Mouse (Mus musculus) embryonic facial prominence, embryonic 15.5 days (tissue): ENCODE data around the gene Ypel1. TPM values are rescaled to one million over a fixed set of nuclear protein-coding genes. Genes with fewer than 3 reads are reported as not detected.

Experiments used
- ATAC-seq: fragments of 200-750 bp; cut with Nextera tagmentation; 2 replicates; pipeline ENCODE4 v1.8.0; 2017; ENCODE audit warnings: low read depth, moderate TSS enrichment; ENCODE audit not compliant: insufficient number of reproducible peaks, low FRiP score, low TSS enrichment
- H3K27ac ChIP-seq: fragments of 300-500 bp; sonication (generic); replicated peaks from 2 replicates; pipeline ENCODE4 v1.5.1; 2015; ENCODE audit warnings: mild to moderate bottlenecking, inconsistent platforms
- H3K27me3 ChIP-seq: fragments of 300-500 bp; sonication (generic); 2 replicates; pipeline ENCODE4 v1.6.1; 2015; ENCODE audit warnings: inconsistent platforms
- H3K36me3 ChIP-seq: fragments of 300-500 bp; sonication (generic); 2 replicates; pipeline ENCODE4 v1.6.1; 2015; ENCODE audit warnings: mild to moderate bottlenecking, inconsistent platforms
- H3K4me1 ChIP-seq: fragments of 300-500 bp; sonication (generic); 2 replicates; pipeline ENCODE4 v1.6.1; 2015; ENCODE audit warnings: inconsistent platforms
- H3K4me2 ChIP-seq: fragments of 300-500 bp; sonication (generic); replicated peaks from 2 replicates; pipeline ENCODE4 v1.6.1; 2015; ENCODE audit warnings: mild to moderate bottlenecking, inconsistent platforms
- H3K4me3 ChIP-seq: fragments of 300-500 bp; sonication (generic); replicated peaks from 2 replicates; pipeline ENCODE4 v1.5.1; 2015; ENCODE audit warnings: mild to moderate bottlenecking, inconsistent platforms
- H3K9ac ChIP-seq: fragments of 300-500 bp; sonication (generic); 2 replicates; pipeline ENCODE4 v1.6.1; 2015; ENCODE audit warnings: inconsistent platforms
- H3K9me3 ChIP-seq: fragments of 300-500 bp; sonication (generic); replicated peaks from 2 replicates; pipeline ENCODE4 v1.6.1; 2016; ENCODE audit warnings: inconsistent platforms
- WGBS: fragments of 180-500 bp; shearing (Covaris S2); methylation state at CpG from one replicate; pipeline ENCODE4 v1.1.7; 2015; 5-methylcytosine and 5-hydroxymethylcytosine counted together
- polyA plus RNA-seq: library from polyadenylated mRNA; unstranded; fragments of >200 nt; fragmentation: Nextera tagmentation; extraction: Ambion mirVana; gene quantifications from 2 replicates; pipeline ENCODE4 v1.2.1, GENCODE M21; 2015

The Ypel1 gene
- polyA plus RNA-seq, 1 experiment from 2014 or later, result 34.5 TPM

GRCm38 (mm10) chr16:17055584-17055983, 13.9 kb upstream of the Ypel1 start:
- ATAC-seq, result no peak

GRCm38 (mm10) chr16:17062338-17062737, 7.2 kb upstream of the Ypel1 start:
- H3K9ac ChIP-seq, result no peak overlapping the region
- no peak overlapping the region for H3K27ac ChIP-seq
- no peaks in the 10 kb centered on the region for H3K4me1 ChIP-seq
- H3K36me3 ChIP-seq, result no peaks in the 10 kb centered on the region
- no peak for ATAC-seq
- no peaks in the 10 kb centered on the region for H3K9me3 ChIP-seq
- H3K4me3 ChIP-seq, result no peak overlapping the region
- WGBS, result 58% methylated on average over 1 of the region's 1 CpGs
- H3K4me2 ChIP-seq, result no peak overlapping the region
- no peaks in the 10 kb centered on the region; the same call in 1 of the 2 replicates for H3K27me3 ChIP-seq

More at GRCm38 (mm10) chr16:17055584-17055983, 13.9 kb upstream of the Ypel1 start:
- Histone ChIP-seq H3K9me3 (no peaks in the 10 kb centered on the region), H3K4me2 (no peak overlapping the region), H3K9ac (no peak overlapping the region), H3K4me3 (no peak overlapping the region), H3K36me3 (no peaks in the 10 kb centered on the region), H3K4me1 (no peaks in the 10 kb centered on the region), H3K27ac (no peak overlapping the region), H3K27me3 (no peaks in the 10 kb centered on the region; the same call in 1 of the 2 replicates)
- WGBS, result 75% methylated on average over 3 of the region's 3 CpGs

GRCm38 (mm10) chr16:17067552-17067951, 1.9 kb upstream of the Ypel1 start:
- H3K27me3 ChIP-seq, result no peaks in the 10 kb centered on the region
- WGBS, result 91% methylated on average over 2 of the region's 2 CpGs
- H3K36me3 ChIP-seq, result no peaks in the 10 kb centered on the region
- no peak overlapping the region for H3K27ac ChIP-seq
- no peak for ATAC-seq
- no peak overlapping the region for H3K9ac ChIP-seq
- no peak overlapping the region for H3K4me3 ChIP-seq
- peaks cover 7% of the 10 kb centered on the region; the same call in 1 of the 2 replicates for H3K4me1 ChIP-seq
- no peak overlapping the region for H3K4me2 ChIP-seq
- no peaks in the 10 kb centered on the region for H3K9me3 ChIP-seq

GRCm38 (mm10) chr16:17070716-17071115, 1.2 kb downstream of the Ypel1 start:
- no peak overlapping the region for H3K9ac ChIP-seq
- peaks cover 16% of the 10 kb centered on the region for H3K36me3 ChIP-seq
- no peak for ATAC-seq
- H3K9me3 ChIP-seq, result no peaks in the 10 kb centered on the region
- no peak overlapping the region for H3K27ac ChIP-seq
- peak overlapping the region; percentile 73 for H3K4me2 ChIP-seq
- peaks cover 7% of the 10 kb centered on the region; the same call in 1 of the 2 replicates for H3K4me1 ChIP-seq
- no peaks in the 10 kb centered on the region for H3K27me3 ChIP-seq
- peak overlapping the region; percentile 80 for H3K4me3 ChIP-seq
- WGBS, result 39% methylated on average over 6 of the region's 6 CpGs

GRCm38 (mm10) chr16:17073000-17073399, 3.5 kb downstream of the Ypel1 start:
- no peak overlapping the region for H3K4me2 ChIP-seq
- H3K9ac ChIP-seq, result no peak overlapping the region
- H3K36me3 ChIP-seq, result peaks cover 25% of the 10 kb centered on the region
- WGBS, result 89% methylated on average over 7 of the region's 7 CpGs
- no peak overlapping the region for H3K27ac ChIP-seq
- peaks cover 7% of the 10 kb centered on the region; the same call in 1 of the 2 replicates for H3K4me1 ChIP-seq
- no peaks in the 10 kb centered on the region for H3K27me3 ChIP-seq
- H3K4me3 ChIP-seq, result no peak overlapping the region
- no peaks in the 10 kb centered on the region for H3K9me3 ChIP-seq
- ATAC-seq, result no peak

- H3K9me3 ChIP-seq, result no peaks in the 10 kb centered on the region
- 0 out of 2 replicates have a peak, but pooled peaks cover 3% of the 10 kb centered on the region for H3K4me1 ChIP-seq
- no peaks in the 10 kb centered on the region for H3K27me3 ChIP-seq
- H3K27ac ChIP-seq, result no peak overlapping the region
- no peak overlapping the region for H3K9ac ChIP-seq
- H3K4me3 ChIP-seq, result no peak overlapping the region
- 94% methylated on average over 2 of the region's 2 CpGs for WGBS
- no peak overlapping the region for H3K4me2 ChIP-seq
- no peak for ATAC-seq
- peaks cover 28% of the 10 kb centered on the region for H3K36me3 ChIP-seq
Measured at GRCm38 (mm10) chr16:17076301-17076700, 6.8 kb downstream of the Ypel1 start.

GRCm38 (mm10) chr16:17076869-17077268, 7.4 kb downstream of the Ypel1 start:
- H3K4me1 ChIP-seq, result no peaks in the 10 kb centered on the region
- no peak overlapping the region for H3K4me3 ChIP-seq
- H3K4me2 ChIP-seq, result no peak overlapping the region
- no peaks in the 10 kb centered on the region for H3K27me3 ChIP-seq
- H3K9me3 ChIP-seq, result no peaks in the 10 kb centered on the region
- H3K9ac ChIP-seq, result no peak overlapping the region
- no peak overlapping the region for H3K27ac ChIP-seq
- ATAC-seq, result no peak
- peaks cover 33% of the 10 kb centered on the region for H3K36me3 ChIP-seq

- WGBS, result 80% methylated on average over 7 of the region's 7 CpGs
- Histone ChIP-seq H3K27ac (no peak overlapping the region), H3K9me3 (no peaks in the 10 kb centered on the region), H3K27me3 (no peaks in the 10 kb centered on the region), H3K4me2 (no peak overlapping the region), H3K9ac (no peak overlapping the region), H3K36me3 (peaks cover 46% of the 10 kb centered on the region), H3K4me1 (no peaks in the 10 kb centered on the region), H3K4me3 (no peak overlapping the region)
- no peak for ATAC-seq
Measured at GRCm38 (mm10) chr16:17078101-17078500, 8.6 kb downstream of the Ypel1 start.

GRCm38 (mm10) chr16:17082121-17082792, 12.8 kb downstream of the Ypel1 start:
- Histone ChIP-seq H3K27me3 (no peaks in the 10 kb centered on the region), H3K9me3 (no peaks in the 10 kb centered on the region), H3K27ac (no peak overlapping the region), H3K9ac (no peak overlapping the region), H3K4me1 (no peaks in the 10 kb centered on the region), H3K4me2 (no peak overlapping the region), H3K4me3 (no peak overlapping the region), H3K36me3 (peaks cover 63% of the 10 kb centered on the region)
- no peak for ATAC-seq
- 77% methylated on average over 6 of the region's 6 CpGs for whole genome bisulfite sequencing

GRCm38 (mm10) chr16:17085636-17086035, 16.1 kb downstream of the Ypel1 start:
- WGBS, result 91% methylated on average over 4 of the region's 4 CpGs

GRCm38 (mm10) chr16:17086241-17086640, 16.7 kb downstream of the Ypel1 start:
- Histone ChIP-seq H3K27me3 (no peaks in the 10 kb centered on the region), H3K36me3 (peaks cover 97% of the 10 kb centered on the region), H3K4me3 (no peak overlapping the region), H3K27ac (no peak overlapping the region), H3K4me2 (no peak overlapping the region), H3K9me3 (no peaks in the 10 kb centered on the region), H3K4me1 (no peaks in the 10 kb centered on the region), H3K9ac (no peak overlapping the region)
- ATAC-seq, result no peak
- 82% methylated on average over 3 of the region's 3 CpGs for WGBS

More at GRCm38 (mm10) chr16:17085636-17086035, 16.1 kb downstream of the Ypel1 start:
- Histone ChIP-seq H3K27ac (no peak overlapping the region), H3K4me3 (no peak overlapping the region), H3K9ac (no peak overlapping the region), H3K4me2 (no peak overlapping the region), H3K27me3 (no peaks in the 10 kb centered on the region), H3K36me3 (peaks cover 91% of the 10 kb centered on the region), H3K4me1 (no peaks in the 10 kb centered on the region), H3K9me3 (no peaks in the 10 kb centered on the region)
- no peak for ATAC-seq

- no peak for ATAC-seq
- WGBS, result 76% methylated on average over 13 of the region's 13 CpGs
- no peak overlapping the region for H3K9ac ChIP-seq
Measured at GRCm38 (mm10) chr16:17086669-17087193, 17.2 kb downstream of the Ypel1 start.

More at GRCm38 (mm10) chr16:17086669-17087193, 17.2 kb downstream of the Ypel1 start:
- Histone ChIP-seq H3K36me3 (peaks cover 98% of the 10 kb centered on the region), H3K27ac (no peak overlapping the region), H3K9me3 (no peaks in the 10 kb centered on the region), H3K4me2 (no peak overlapping the region), H3K4me3 (no peak overlapping the region), H3K4me1 (no peaks in the 10 kb centered on the region), H3K27me3 (no peaks in the 10 kb centered on the region)
